Mouse (Mus musculus) neural tube, embryonic 11.5 days (tissue): ENCODE data around the gene Ppp1r13b. TPM values are rescaled to one million over a fixed set of nuclear protein-coding genes. Genes with fewer than 3 reads are reported as not detected.

Experiments
- ATAC-seq: fragments of 200-750 bp; cut with Nextera tagmentation; 2 replicates; pipeline ENCODE4 v1.8.0; 2017; ENCODE audit warnings: moderate number of reproducible peaks, mild to moderate bottlenecking, moderate TSS enrichment, moderate library complexity; ENCODE audit not compliant: insufficient read depth, low FRiP score, low TSS enrichment
- DNase-seq: peaks from one replicate; pipeline ENCODE4 v3.0.0-alpha.2; 2015; ENCODE audit warnings: low spot score
- H3K27ac ChIP-seq: fragments of 300-500 bp; sonication (generic); 2 replicates; pipeline ENCODE4 v1.5.1; 2014; ENCODE audit warnings: low read depth, mild to moderate bottlenecking, low read length
- H3K27me3 ChIP-seq: fragments of 300-500 bp; sonication (generic); 2 replicates; pipeline ENCODE4 v1.6.1; 2014; ENCODE audit warnings: mild to moderate bottlenecking, low read length, mixed read lengths; ENCODE audit not compliant: control insufficient read depth, insufficient read depth
- H3K36me3 ChIP-seq: fragments of 300-500 bp; sonication (generic); 2 replicates; pipeline ENCODE4 v1.6.1; 2014; ENCODE audit warnings: mild to moderate bottlenecking, low read length, moderate library complexity, mixed read lengths; ENCODE audit not compliant: control insufficient read depth, insufficient read depth
- H3K4me1 ChIP-seq: fragments of 300-500 bp; sonication (generic); 2 replicates; pipeline ENCODE4 v1.6.1; 2014; ENCODE audit warnings: low read length, mixed read lengths; ENCODE audit not compliant: control insufficient read depth, insufficient read depth
- H3K4me2 ChIP-seq: fragments of 300-500 bp; sonication (generic); 2 replicates; pipeline ENCODE4 v1.6.1; 2014; ENCODE audit warnings: low read depth, mild to moderate bottlenecking, moderate library complexity
- H3K4me3 ChIP-seq: fragments of 300-500 bp; sonication (generic); 2 replicates; pipeline ENCODE4 v1.5.1; 2014; ENCODE audit warnings: low read depth, low read length
- H3K9ac ChIP-seq: fragments of 300-500 bp; sonication (generic); 2 replicates; pipeline ENCODE4 v1.6.1; 2014; ENCODE audit warnings: mild to moderate bottlenecking, low read length
- H3K9me3 ChIP-seq: fragments of 300-500 bp; sonication (generic); 2 replicates; pipeline ENCODE4 v1.6.1; 2016; ENCODE audit warnings: low read length; ENCODE audit not compliant: control insufficient read depth
- WGBS: fragments of 180-500 bp; shearing (Covaris S2); extraction: QIAGEN DNeasy Blood & Tissue Kit; methylation state at CpG from one replicate; pipeline ENCODE4 v1.1.7; 2014; 5-methylcytosine and 5-hydroxymethylcytosine counted together
- polyA plus RNA-seq: library from polyadenylated mRNA; unstranded; fragments of >200 nt; fragmentation: Nextera tagmentation; extraction: Ambion mirVana; gene quantifications from 2 replicates; pipeline ENCODE4 v1.2.1, GENCODE M21; 2014

The Ppp1r13b gene
- polyA plus RNA-seq, 1 experiment from 2014 or later = 10.2 TPM

DNA sequence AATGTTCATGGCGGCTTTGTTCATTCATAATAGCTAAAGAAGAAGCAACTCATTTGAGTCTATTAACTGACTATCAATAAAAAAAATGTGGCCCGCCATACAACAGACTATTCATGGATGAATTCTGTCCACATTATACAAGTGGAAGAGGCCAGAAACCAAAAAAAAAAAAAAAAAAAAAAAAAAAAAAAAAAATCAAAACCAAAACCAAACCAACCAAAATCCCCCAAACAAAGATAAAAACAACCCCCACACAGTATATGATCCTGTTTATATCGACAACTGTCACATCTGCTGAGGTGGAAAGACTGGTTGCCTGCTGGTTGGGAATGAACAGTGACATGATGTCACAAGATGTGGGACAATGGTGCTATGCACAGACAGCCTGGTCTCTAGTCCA lies 32.4 kb downstream of the Ppp1r13b start:
- Histone ChIP-seq H3K36me3 (no peaks in the 10 kb centered on the region), H3K9me3 (no peaks in the 10 kb centered on the region), H3K27me3 (no peaks in the 10 kb centered on the region), H3K4me2 (no peak overlapping the region), H3K27ac (no peak overlapping the region), H3K9ac (no peak overlapping the region), H3K4me3 (no peak overlapping the region), H3K4me1 (no peaks in the 10 kb centered on the region)
- ATAC-seq (no peak), DNase-seq (no peak)
- WGBS = 87% methylated on average over 3 of the region's 3 CpGs

DNA sequence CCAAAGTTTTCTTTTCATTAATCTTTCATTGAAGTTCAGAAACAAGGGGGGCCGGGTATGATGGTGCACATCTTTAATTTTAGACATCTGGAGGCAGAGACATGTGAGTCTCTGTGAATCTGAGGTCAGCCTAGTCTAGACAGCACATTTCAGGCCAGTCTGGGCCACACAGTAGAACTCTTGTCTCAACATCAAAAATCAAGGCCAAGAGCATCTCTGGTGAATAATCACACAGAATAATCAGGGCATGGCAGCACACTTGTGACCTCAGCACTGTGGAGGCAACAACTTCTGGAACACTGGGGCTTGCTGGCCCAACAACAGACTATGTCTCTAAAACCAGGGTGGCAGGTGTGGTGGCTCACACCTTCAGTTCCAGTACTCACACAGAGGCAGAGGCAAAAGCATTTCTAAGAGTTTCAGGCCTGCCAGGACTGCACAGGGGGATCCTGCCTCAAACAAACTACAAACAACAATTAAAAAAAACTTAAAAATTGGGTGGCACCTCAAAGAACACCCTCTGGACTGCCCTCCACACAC lies 33.2 kb downstream of the Ppp1r13b start:
- Histone ChIP-seq H3K36me3 (no peaks in the 10 kb centered on the region), H3K9ac (no peak overlapping the region), H3K9me3 (no peaks in the 10 kb centered on the region), H3K27me3 (no peaks in the 10 kb centered on the region), H3K4me3 (no peak overlapping the region), H3K4me1 (no peaks in the 10 kb centered on the region), H3K27ac (no peak overlapping the region), H3K4me2 (no peak overlapping the region)
- DNase-seq (no peak), ATAC-seq (no peak)
- 65% methylated on average over 1 of the region's 1 CpGs for WGBS

DNA sequence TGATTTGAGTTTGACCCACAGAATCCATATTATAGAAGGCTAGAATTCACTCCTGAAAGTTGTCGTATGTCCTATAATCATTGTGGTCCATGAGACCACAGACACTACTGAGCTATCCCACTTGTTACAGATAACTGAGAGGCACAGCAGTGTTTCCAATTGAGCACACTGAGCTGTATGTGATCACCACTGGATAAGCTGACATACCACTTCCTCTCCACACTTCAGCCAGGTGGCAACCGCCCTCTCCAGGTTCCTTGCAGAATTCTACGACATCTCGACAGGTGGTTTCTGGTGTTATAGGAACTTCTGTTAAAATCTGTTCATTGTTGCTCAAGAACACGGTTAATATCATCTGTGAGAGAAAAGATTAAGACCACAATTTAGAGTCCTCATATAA lies 35.8 kb downstream of the Ppp1r13b start:
- 92% methylated on average over 5 of the region's 5 CpGs for WGBS
- H3K4me2 ChIP-seq = no peak overlapping the region

DNA sequence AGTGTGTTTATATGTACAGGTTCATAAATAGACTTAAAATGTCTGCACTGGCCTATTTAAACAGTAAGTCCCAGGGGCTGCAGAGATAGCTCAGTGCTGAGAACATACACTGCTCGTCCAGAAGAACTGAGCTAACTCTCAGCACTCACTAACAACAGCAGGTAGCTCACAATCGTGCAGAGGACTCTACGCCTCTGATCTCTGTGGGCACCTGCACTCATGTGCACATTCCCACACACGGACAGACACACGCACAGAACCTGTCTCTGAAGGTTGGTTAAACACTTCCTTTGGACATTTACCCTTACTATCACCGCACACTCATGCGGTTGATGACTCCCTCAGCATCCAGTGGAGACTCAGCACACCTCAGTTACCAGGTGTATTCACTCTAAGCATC lies 37.1 kb downstream of the Ppp1r13b start:
- no peaks in the 10 kb centered on the region for H3K36me3 ChIP-seq
- H3K4me1 ChIP-seq = no peaks in the 10 kb centered on the region
- no peak overlapping the region for H3K9ac ChIP-seq
- no peak overlapping the region for H3K4me2 ChIP-seq
- DNase-seq (no peak), ATAC-seq (no peak)
- no peaks in the 10 kb centered on the region for H3K27me3 ChIP-seq
- WGBS = 87% methylated on average over 7 of the region's 7 CpGs
- no peaks in the 10 kb centered on the region for H3K9me3 ChIP-seq
- H3K4me3 ChIP-seq = no peak overlapping the region
- H3K27ac ChIP-seq = no peak overlapping the region

More for the DNA sequence above, 35.8 kb downstream of the Ppp1r13b start:
- Histone ChIP-seq H3K9me3 (no peaks in the 10 kb centered on the region), H3K36me3 (no peaks in the 10 kb centered on the region), H3K27me3 (no peaks in the 10 kb centered on the region), H3K27ac (no peak overlapping the region), H3K4me1 (no peaks in the 10 kb centered on the region), H3K9ac (no peak overlapping the region), H3K4me3 (no peak overlapping the region)
- ATAC-seq (no peak), DNase-seq (no peak)

DNA sequence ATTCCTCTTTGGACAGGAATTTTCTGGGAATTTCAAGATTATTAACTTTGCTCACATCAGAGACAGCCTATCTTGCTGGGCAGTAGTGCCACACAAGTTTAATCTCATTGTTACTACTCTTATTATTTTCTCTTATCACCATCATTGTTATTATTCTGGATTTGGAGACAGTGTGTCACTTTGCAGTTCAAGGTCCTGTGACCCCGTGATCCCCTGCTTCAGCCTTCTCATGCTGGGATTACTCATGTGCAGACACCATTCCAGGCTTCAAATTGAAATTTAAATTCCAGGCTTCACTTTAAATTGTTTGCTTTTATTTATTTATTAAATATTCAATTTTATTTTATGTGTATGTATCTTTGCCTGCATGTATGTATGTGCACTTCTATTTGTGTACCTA lies 38.1 kb downstream of the Ppp1r13b start:
- Histone ChIP-seq H3K4me3 (no peak overlapping the region), H3K4me1 (no peaks in the 10 kb centered on the region), H3K27ac (no peak overlapping the region), H3K9ac (no peak overlapping the region), H3K9me3 (no peaks in the 10 kb centered on the region), H3K27me3 (no peaks in the 10 kb centered on the region), H3K4me2 (no peak overlapping the region), H3K36me3 (no peaks in the 10 kb centered on the region)
- 85% methylated on average over 1 of the region's 1 CpGs for WGBS
- no peak for DNase-seq
- no peak for ATAC-seq

DNA sequence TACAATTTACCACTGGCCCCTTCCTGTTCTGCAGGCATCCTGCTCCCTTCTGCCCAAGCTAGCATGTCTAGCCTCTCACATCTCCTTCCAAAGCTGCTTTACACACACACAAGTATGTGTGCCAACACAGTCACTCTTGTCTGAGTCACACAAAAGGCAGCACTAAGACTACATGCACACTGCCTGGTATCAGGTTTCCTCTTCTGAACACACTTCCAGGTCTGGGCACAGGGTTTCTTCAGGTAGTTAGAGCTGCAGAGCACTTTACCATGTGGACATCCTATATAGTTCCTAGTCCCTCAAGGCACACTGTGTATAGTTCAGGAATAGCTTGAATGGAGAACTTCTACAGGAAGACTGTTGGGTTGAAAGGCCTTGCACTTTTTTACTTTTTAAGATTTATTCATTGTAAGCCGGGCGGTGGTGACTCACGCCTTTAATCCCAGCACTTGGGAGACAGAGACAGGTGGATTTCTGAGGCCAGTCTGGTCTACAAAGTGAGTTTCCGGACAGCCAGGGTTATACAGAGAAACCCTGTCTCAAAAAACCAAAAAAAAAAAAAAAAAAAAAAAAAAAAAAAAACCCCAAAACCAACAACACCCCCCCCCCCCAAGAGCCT lies 43.6 kb downstream of the Ppp1r13b start:
- DNase-seq (no peak), ATAC-seq (no peak)
- no peak overlapping the region for H3K4me3 ChIP-seq
- no peaks in the 10 kb centered on the region for H3K4me1 ChIP-seq
- H3K4me2 ChIP-seq = no peak overlapping the region
- no peak overlapping the region for H3K9ac ChIP-seq
- H3K27ac ChIP-seq = no peak overlapping the region
- H3K36me3 ChIP-seq = no peaks in the 10 kb centered on the region
- 89% methylated on average over 4 of the region's 4 CpGs for WGBS
- H3K27me3 ChIP-seq = no peaks in the 10 kb centered on the region
- no peaks in the 10 kb centered on the region for H3K9me3 ChIP-seq

DNA sequence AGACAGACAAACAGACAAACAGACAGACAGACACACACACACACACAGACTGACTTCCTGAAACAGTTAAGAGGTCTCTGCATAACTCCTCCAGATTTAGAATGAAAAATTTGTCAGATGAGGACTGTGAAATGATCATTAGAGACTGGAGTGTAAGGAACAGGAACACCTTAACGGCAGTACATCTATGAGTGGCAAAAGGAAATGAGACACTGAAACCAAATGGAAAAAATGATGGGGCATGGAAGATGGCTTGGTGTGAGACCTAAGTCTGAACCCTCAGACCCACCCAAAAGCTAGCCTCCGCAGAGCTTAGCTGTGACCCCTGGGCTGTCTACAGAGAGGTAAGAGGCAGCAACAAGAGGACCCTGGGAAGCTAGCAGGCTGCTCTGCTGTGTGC lies 52.5 kb downstream of the Ppp1r13b start:
- Histone ChIP-seq H3K27ac (no peak overlapping the region), H3K9ac (no peak overlapping the region), H3K9me3 (no peaks in the 10 kb centered on the region), H3K27me3 (no peaks in the 10 kb centered on the region), H3K4me3 (no peak overlapping the region), H3K36me3 (no peaks in the 10 kb centered on the region), H3K4me2 (no peak overlapping the region), H3K4me1 (no peaks in the 10 kb centered on the region)
- DNase-seq = no peak
- WGBS = 96% methylated on average over 2 of the region's 2 CpGs
- ATAC-seq = no peak

DNA sequence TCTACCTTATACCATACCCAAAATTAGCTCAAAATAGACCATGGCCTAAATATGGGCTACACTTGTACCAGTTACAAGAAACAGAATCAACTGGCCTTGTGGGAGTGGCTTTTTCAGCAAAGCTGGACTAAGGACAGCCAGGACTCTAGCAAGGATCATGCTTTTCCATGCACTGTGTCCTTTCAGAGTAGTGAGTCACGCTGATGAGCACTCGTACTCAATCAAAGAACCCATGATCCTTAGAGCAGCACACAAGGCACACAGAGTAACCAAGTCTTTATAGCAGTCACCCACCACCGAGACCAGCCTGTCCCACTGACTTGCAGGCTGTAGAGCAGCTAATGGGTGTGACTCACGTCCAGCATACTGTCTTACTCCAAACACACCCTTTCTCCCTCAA lies 54.4 kb downstream of the Ppp1r13b start:
- ATAC-seq = no peak
- 73% methylated on average over 4 of the region's 4 CpGs for WGBS

DNA sequence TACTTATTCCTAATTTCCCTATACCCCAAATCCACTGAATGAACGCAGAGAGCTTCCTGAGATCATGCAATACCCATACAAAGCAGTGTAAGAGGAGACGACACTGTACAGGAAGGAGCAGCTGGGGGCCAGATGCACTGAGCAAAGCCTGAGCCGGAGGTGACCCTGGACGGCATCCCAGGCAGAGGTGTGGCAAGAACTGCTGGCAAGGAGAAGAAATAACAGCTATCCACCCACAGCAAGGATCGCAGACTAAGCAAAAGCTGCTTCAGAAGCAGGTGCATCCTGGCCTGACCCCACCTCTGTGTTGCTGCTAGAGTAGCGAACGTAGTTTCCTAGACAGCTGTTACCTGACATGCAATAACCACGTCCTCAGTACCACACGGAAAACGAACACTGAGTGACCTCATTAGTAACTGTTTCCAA lies 54.9 kb downstream of the Ppp1r13b start:
- Histone ChIP-seq H3K4me1 (no peaks in the 10 kb centered on the region; the same call in 1 of the 2 replicates), H3K9me3 (no peaks in the 10 kb centered on the region), H3K36me3 (no peaks in the 10 kb centered on the region), H3K27me3 (no peaks in the 10 kb centered on the region), H3K9ac (no peak overlapping the region), H3K4me2 (no peak overlapping the region), H3K4me3 (no peak overlapping the region), H3K27ac (no peak overlapping the region)
- 63% methylated on average over 10 of the region's 10 CpGs for WGBS
- ATAC-seq (no peak), DNase-seq (no peak)

More for the DNA sequence above, 54.4 kb downstream of the Ppp1r13b start:
- Histone ChIP-seq H3K4me3 (no peak overlapping the region), H3K4me1 (no peaks in the 10 kb centered on the region), H3K9me3 (no peaks in the 10 kb centered on the region), H3K9ac (no peak overlapping the region), H3K27ac (no peak overlapping the region), H3K27me3 (no peaks in the 10 kb centered on the region), H3K36me3 (no peaks in the 10 kb centered on the region), H3K4me2 (no peak overlapping the region)
- DNase-seq = no peak
